Mouse (Mus musculus) ES-Bruce4 (cell line): ENCODE results near the gene Mdc1. TPM values are rescaled to one million over a fixed set of nuclear protein-coding genes. Genes with fewer than 3 reads are reported as not detected.

Source experiments
- H3K27ac ChIP-seq: 2 replicates; pipeline ENCODE4 v1.5.1; 2012; ENCODE audit warnings: low read length, inconsistent platforms; ENCODE audit not compliant: insufficient read depth
- H3K27me3 ChIP-seq: 2 replicates; pipeline ENCODE4 v1.6.1; 2012; ENCODE audit warnings: mild to moderate bottlenecking, low read length, inconsistent platforms; ENCODE audit not compliant: control insufficient read depth, poor library complexity, insufficient read depth, severe bottlenecking
- H3K36me3 ChIP-seq: 2 replicates; pipeline ENCODE4 v1.6.1; 2012; ENCODE audit warnings: inconsistent platforms, mild to moderate bottlenecking, low read length, moderate library complexity; ENCODE audit not compliant: control insufficient read depth, poor library complexity, insufficient read depth, severe bottlenecking
- H3K4me1 ChIP-seq: one replicate; pipeline ENCODE4 v1.8.1; 2011; ENCODE audit warnings: low read length; ENCODE audit not compliant: control insufficient read depth, insufficient read depth
- H3K4me3 ChIP-seq: 2 replicates; pipeline ENCODE4 v1.5.1; 2011; ENCODE audit warnings: low read depth, mild to moderate bottlenecking, low read length
- H3K9ac ChIP-seq: 2 replicates; pipeline ENCODE4 v1.6.1; 2012; ENCODE audit warnings: low read depth, mild to moderate bottlenecking, inconsistent platforms; ENCODE audit not compliant: poor library complexity, severe bottlenecking
- H3K9me3 ChIP-seq: replicated peaks from 2 replicates; pipeline ENCODE4 v1.6.1; 2012; ENCODE audit warnings: mild to moderate bottlenecking, low read length, inconsistent platforms; ENCODE audit not compliant: control insufficient read depth, poor library complexity, insufficient read depth, severe bottlenecking
- CTCF ChIP-seq: IDR thresholded peaks from one replicate; pipeline ENCODE4 v1.8.1; 2011; ENCODE audit warnings: low read depth, low read length
- EP300 ChIP-seq: IDR thresholded peaks from 2 replicates; pipeline ENCODE4 v1.6.1; 2011; ENCODE audit warnings: low read depth, low read length; ENCODE audit not compliant: insufficient read depth
- POLR2A ChIP-seq: IDR thresholded peaks from one replicate; pipeline ENCODE4 v1.8.1; 2011; ENCODE audit warnings: low read length; ENCODE audit not compliant: insufficient read depth
- polyA plus RNA-seq: library from polyadenylated mRNA; stranded (reverse); fragments of >200 nt; gene quantifications from 2 replicates; pipeline ENCODE4 v1.2.4, GENCODE M21; 2011; ENCODE audit warnings: low read depth; ENCODE audit not compliant: missing spikeins, insufficient read depth, insufficient read length

Mdc1 gene
- polyA plus RNA-seq, 1 experiment: 131 TPM

GRCm38 (mm10) chr17:35824402-35824801 lies 16.9 kb upstream of the Mdc1 start:
- TF ChIP-seq CTCF (peak; percentile 47), EP300 (no peak)
- Histone ChIP-seq H3K27me3 (no peaks in the 10 kb centered on the region), H3K36me3 (no peaks in the 10 kb centered on the region; the same call in 1 of the 2 replicates), H3K9ac (peak overlapping the region; percentile 77; the same call in 1 of the 2 replicates), H3K4me1 (peaks cover 2% of the 10 kb centered on the region), H3K4me3 (no peak overlapping the region), H3K9me3 (no peaks in the 10 kb centered on the region), H3K27ac (no peak overlapping the region)

DNA sequence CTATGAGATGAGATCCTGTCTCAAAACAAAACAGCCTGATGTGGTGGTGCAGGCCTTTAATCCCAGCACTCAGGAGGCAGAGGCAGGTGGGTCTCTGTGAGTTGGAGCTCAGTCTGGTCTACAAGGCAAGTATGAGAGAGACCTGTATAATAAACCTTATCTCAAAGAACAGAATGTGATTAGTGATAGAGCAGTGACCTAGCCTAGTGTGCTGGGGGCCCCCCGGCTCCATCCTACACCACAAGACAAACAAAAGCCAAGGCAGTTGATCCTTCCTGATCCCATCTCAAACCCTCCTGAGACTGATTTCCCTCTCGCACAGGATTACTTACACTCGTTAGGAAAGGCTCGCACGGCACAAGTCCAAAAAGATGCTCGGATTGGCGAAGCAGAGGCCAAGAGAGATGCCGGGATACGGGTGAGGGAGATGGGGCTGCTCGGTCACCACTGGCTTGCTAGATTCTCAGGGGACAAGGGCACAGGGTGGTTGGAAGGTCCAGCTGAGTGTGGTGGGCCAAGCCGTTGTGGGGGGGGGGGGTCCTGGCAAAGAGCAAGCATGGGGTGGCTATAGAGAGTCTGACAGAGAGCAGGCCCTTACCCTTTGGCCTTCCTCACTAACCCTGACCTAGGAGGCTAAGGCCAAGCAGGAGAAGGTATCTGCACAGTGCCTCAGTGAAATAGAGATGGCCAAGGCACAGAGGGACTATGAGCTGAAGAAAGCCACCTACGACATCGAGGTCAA lies 16.0 kb upstream of the Mdc1 start:
- H3K9ac ChIP-seq: no peak overlapping the region
- no peaks in the 10 kb centered on the region; the same call in 1 of the 2 replicates for H3K36me3 ChIP-seq
- no peak overlapping the region for H3K4me3 ChIP-seq
- H3K4me1 ChIP-seq: peaks cover 2% of the 10 kb centered on the region
- no peaks in the 10 kb centered on the region for H3K27me3 ChIP-seq
- no peaks in the 10 kb centered on the region for H3K9me3 ChIP-seq
- TF ChIP-seq POLR2A (no peak), EP300 (no peak), CTCF (no peak)
- H3K27ac ChIP-seq: no peak overlapping the region

DNA sequence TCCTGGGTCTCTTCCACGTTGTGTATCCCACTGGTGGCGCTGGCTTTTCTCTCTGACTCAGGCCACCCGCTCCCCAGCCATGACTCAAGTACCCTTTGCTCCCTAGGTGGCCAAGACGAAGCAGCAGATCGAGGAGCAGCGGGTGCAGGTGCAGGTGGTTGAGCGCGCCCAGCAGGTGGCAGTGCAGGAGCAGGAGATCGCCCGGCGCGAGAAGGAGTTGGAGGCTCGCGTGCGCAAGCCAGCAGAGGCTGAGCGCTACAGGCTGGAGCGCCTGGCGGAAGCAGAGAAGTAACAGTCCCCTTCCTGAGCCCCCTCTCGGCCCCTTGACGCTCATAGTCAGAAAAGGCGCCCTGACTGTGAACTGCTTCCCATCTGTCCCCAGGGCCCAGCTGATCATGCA lies 11.6 kb upstream of the Mdc1 start:
- Histone ChIP-seq H3K9me3 (no peaks in the 10 kb centered on the region), H3K36me3 (peaks cover 12% of the 10 kb centered on the region), H3K9ac (no peak overlapping the region), H3K27me3 (no peaks in the 10 kb centered on the region), H3K4me1 (no peaks in the 10 kb centered on the region), H3K27ac (no peak overlapping the region), H3K4me3 (no peak overlapping the region)
- TF ChIP-seq POLR2A (no peak), EP300 (peak; percentile 51; the same call in 1 of the 2 replicates), CTCF (peak; percentile 94)

DNA sequence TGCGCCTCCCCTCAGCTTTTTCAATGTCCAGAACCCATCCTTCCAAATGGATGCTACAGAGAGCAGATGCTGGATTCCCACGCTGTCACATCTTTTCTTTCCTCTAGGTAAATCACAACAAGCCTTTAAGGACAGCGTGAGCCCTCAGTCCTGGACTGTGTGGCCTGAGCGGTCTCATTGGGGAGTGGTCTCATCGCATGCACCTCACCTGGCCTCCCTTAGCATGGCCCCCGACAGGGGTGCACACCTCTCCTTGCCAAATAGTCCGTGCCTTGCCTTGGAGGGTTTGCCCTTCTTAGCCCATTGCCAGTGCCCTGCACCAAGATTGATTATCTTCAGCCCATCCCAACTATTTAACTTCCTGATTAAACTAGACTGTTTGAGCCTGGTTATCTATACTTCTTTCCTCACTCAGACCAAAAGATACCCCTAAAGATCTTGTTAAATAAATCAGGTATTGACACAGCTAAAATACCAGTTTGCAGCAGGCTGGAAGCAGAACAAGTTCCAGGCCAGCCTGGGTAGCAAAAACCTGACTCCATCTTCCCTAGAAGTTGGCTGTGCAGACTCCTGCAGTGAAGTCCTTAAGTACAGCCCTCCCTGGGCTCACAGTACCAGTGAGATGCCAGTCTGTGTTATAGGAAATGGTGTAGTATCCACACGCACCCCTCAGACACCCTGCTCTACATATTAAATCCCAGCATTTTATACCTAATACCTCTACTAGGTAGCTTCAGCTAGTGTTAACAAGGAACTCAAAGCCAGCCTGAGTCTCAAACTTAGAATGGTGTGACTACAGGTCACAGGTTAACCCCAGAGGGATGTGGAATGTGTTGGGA lies 8.7 kb upstream of the Mdc1 start:
- Histone ChIP-seq H3K27me3 (no peaks in the 10 kb centered on the region), H3K4me3 (no peak overlapping the region), H3K27ac (no peak overlapping the region), H3K4me1 (no peaks in the 10 kb centered on the region), H3K9ac (no peak overlapping the region), H3K9me3 (no peaks in the 10 kb centered on the region), H3K36me3 (peaks cover 35% of the 10 kb centered on the region)
- no peak for TF ChIP-seq CTCF
- no peak for TF ChIP-seq EP300
- TF ChIP-seq POLR2A: no peak

- H3K36me3 ChIP-seq: peaks cover 35% of the 10 kb centered on the region
- H3K4me3 ChIP-seq: no peak overlapping the region
- no peaks in the 10 kb centered on the region for H3K27me3 ChIP-seq
These were observed 8.0 kb upstream of the Mdc1 start for GRCm38 (mm10) chr17:35833239-35833751.

More at GRCm38 (mm10) chr17:35833239-35833751, 8.0 kb upstream of the Mdc1 start:
- H3K9ac ChIP-seq: no peak overlapping the region
- TF ChIP-seq EP300 (no peak), CTCF (no peak), POLR2A (no peak)
- H3K4me1 ChIP-seq: no peaks in the 10 kb centered on the region
- no peak overlapping the region for H3K27ac ChIP-seq
- no peaks in the 10 kb centered on the region for H3K9me3 ChIP-seq
